Mouse (Mus musculus) liver, embryonic 14.5 days (tissue): ENCODE measurements around the gene Nppa.

ENCODE experiments used
- CTCF ChIP-seq: IDR thresholded peaks from 2 replicates; pipeline ENCODE4 v1.5.1; 2016; ENCODE audit warnings: antibody characterized with exemption, low read depth, control low read depth
- EP300 ChIP-seq: IDR thresholded peaks from 2 replicates; pipeline ENCODE4 v1.6.1; 2016; ENCODE audit warnings: antibody characterized with exemption, low read depth

- peak; percentile 90 for TF ChIP-seq EP300
- TF ChIP-seq CTCF: 0 out of 2 replicates have a peak, but pooled peaks have one; percentile 9
Observed at GRCm38 (mm10) chr4:148046450-148047031, 46.0 kb downstream of the Nppa start.
